Mouse (Mus musculus): ENCODE data around the gene Defb48.

DNA sequence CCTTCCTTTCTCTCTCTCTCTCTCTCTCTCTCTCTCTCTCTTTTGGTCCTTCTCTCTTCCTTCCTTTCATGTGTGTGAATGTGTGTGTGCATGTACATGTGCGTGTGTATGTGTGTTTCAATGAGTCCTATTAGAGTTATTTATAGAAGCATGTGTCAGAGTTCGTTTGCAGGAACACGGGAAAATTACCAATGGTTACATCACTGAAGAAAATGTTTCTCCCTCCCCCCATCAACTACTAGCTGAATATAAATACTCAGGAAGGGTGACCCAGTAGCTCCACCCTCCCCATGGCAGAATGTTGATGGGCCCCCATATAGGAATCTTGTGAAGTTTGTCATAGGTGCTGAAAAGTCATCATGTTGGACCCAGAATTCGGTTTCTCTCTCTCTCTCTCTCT is 28.8 kb upstream of the Defb48 start:
- no peak for TF ChIP-seq CTCF (IDR thresholded peaks at IDR 0.05; ENCODE audit: borderline replicate concordance, extremely low read depth, insufficient read depth, insufficient read length)
- no peak for TF ChIP-seq POLR2A (IDR thresholded peaks at IDR 0.05; ENCODE audit: borderline replicate concordance, extremely low read depth, insufficient read depth, insufficient read length, poor library complexity, severe bottlenecking)

All from brain, embryonic 14.5 days (tissue).